Mouse (Mus musculus) heart, embryonic 15.5 days (tissue): Measurements from ENCODE around the gene Cstf1. TPM values are rescaled to one million over a fixed set of nuclear protein-coding genes. Genes with fewer than 3 reads are reported as not detected.

Experiments used
- ATAC-seq: fragments of 200-750 bp; cut with Nextera tagmentation; replicated peaks from 2 replicates; pipeline ENCODE4 v1.8.0; 2017; ENCODE audit warnings: low read depth, moderate TSS enrichment; ENCODE audit not compliant: insufficient number of reproducible peaks, insufficient read depth, low FRiP score
- H3K27ac ChIP-seq: fragments of 300-500 bp; sonication (generic); 2 replicates; pipeline ENCODE4 v1.5.1; 2015; ENCODE audit warnings: mild to moderate bottlenecking, inconsistent platforms
- H3K27me3 ChIP-seq: fragments of 300-500 bp; sonication (generic); 2 replicates; pipeline ENCODE4 v1.6.1; 2015; ENCODE audit warnings: inconsistent platforms
- H3K36me3 ChIP-seq: fragments of 300-500 bp; sonication (generic); 2 replicates; pipeline ENCODE4 v1.6.1; 2015; ENCODE audit warnings: mild to moderate bottlenecking, inconsistent platforms
- H3K4me1 ChIP-seq: fragments of 300-500 bp; sonication (generic); replicated peaks from 2 replicates; pipeline ENCODE4 v1.6.1; 2015; ENCODE audit warnings: inconsistent platforms
- H3K4me2 ChIP-seq: fragments of 300-500 bp; sonication (generic); 2 replicates; pipeline ENCODE4 v1.6.1; 2015; ENCODE audit warnings: inconsistent platforms, mild to moderate bottlenecking, moderate library complexity
- H3K4me3 ChIP-seq: fragments of 300-500 bp; sonication (generic); 2 replicates; pipeline ENCODE4 v1.5.1; 2015; ENCODE audit warnings: mild to moderate bottlenecking, inconsistent platforms
- H3K9ac ChIP-seq: fragments of 300-500 bp; sonication (generic); 2 replicates; pipeline ENCODE4 v1.6.1; 2015; ENCODE audit warnings: mild to moderate bottlenecking, inconsistent platforms
- H3K9me3 ChIP-seq: fragments of 300-500 bp; sonication (generic); replicated peaks from 2 replicates; pipeline ENCODE4 v1.6.1; 2016; ENCODE audit warnings: inconsistent platforms
- WGBS: fragments of 180-500 bp; shearing (Covaris S2); methylation state at CpG from one replicate; pipeline ENCODE4 v1.1.7; 2015; ENCODE audit warnings: mixed read lengths; 5-methylcytosine and 5-hydroxymethylcytosine counted together
- polyA plus RNA-seq: library from polyadenylated mRNA; unstranded; fragments of >200 nt; fragmentation: Nextera tagmentation; extraction: Ambion mirVana; gene quantifications from 2 replicates; pipeline ENCODE4 v1.2.1, GENCODE M21; 2015

The Cstf1 gene
- polyA plus RNA-seq, 1 experiment from 2014 or later: 24.2 TPM

- Histone ChIP-seq H3K36me3 (no peaks in the 10 kb centered on the region), H3K4me3 (no peak overlapping the region), H3K27me3 (no peaks in the 10 kb centered on the region), H3K4me2 (no peak overlapping the region), H3K9ac (no peak overlapping the region), H3K4me1 (peaks cover 15% of the 10 kb centered on the region), H3K9me3 (no peaks in the 10 kb centered on the region), H3K27ac (no peak overlapping the region)
- 55% methylated on average over 12 of the region's 12 CpGs for WGBS
- no peak for ATAC-seq
Measured at GRCm38 (mm10) chr2:172416218-172416617, 45.7 kb downstream of the Cstf1 start.

GRCm38 (mm10) chr2:172416876-172417275, 46.4 kb downstream of the Cstf1 start:
- Histone ChIP-seq H3K36me3 (no peaks in the 10 kb centered on the region), H3K4me1 (peaks cover 15% of the 10 kb centered on the region), H3K27me3 (no peaks in the 10 kb centered on the region), H3K4me3 (no peak overlapping the region), H3K9ac (no peak overlapping the region), H3K4me2 (no peak overlapping the region), H3K9me3 (no peaks in the 10 kb centered on the region), H3K27ac (no peak overlapping the region)
- no peak for ATAC-seq
- 84% methylated on average over 5 of the region's 5 CpGs for WGBS

DNA sequence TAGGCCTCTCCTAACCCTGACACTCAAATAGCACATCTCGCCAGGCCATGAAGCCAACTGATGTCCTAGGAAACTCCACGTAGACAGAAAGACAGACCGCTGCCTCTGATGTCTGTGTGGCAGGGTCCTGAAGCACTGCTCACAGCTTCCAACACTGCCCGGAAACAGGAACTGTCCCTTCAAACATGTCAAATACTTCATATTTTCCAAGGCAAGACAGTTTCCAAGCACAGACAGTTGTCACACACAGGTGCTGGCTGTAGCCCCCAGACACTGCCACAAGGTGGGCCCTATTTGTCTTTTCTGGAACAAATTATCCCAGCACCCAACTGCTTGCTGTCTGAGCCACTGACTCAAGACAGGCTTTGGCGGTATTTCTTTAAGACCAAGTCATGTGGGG, 47.7 kb downstream of the Cstf1 start:
- H3K27me3 ChIP-seq: no peaks in the 10 kb centered on the region
- 84% methylated on average over 5 of the region's 5 CpGs for WGBS
- no peak for ATAC-seq
- no peaks in the 10 kb centered on the region for H3K9me3 ChIP-seq
- H3K36me3 ChIP-seq: no peaks in the 10 kb centered on the region
- peaks cover 6% of the 10 kb centered on the region for H3K4me1 ChIP-seq
- no peak overlapping the region for H3K9ac ChIP-seq
- no peak overlapping the region for H3K4me2 ChIP-seq
- H3K27ac ChIP-seq: no peak overlapping the region
- no peak overlapping the region for H3K4me3 ChIP-seq

- peak; percentile 95 for ATAC-seq
Measured at GRCm38 (mm10) chr2:172430609-172431008, 60.1 kb downstream of the Cstf1 start.

More at GRCm38 (mm10) chr2:172430609-172431008, 60.1 kb downstream of the Cstf1 start:
- H3K36me3 ChIP-seq: no peaks in the 10 kb centered on the region
- H3K27me3 ChIP-seq: no peaks in the 10 kb centered on the region
- H3K9me3 ChIP-seq: no peaks in the 10 kb centered on the region
- WGBS: 21% methylated on average over 1 of the region's 1 CpGs
- H3K4me3 ChIP-seq: no peak overlapping the region
- no peak overlapping the region for H3K9ac ChIP-seq
- H3K4me2 ChIP-seq: no peak overlapping the region
- H3K4me1 ChIP-seq: peaks cover 18% of the 10 kb centered on the region
- peak overlapping the region; percentile 74 for H3K27ac ChIP-seq

Other genes with a start within 250 kb of the Cstf1 start
- gene Mc3r, start 122.2 kb upstream of the Cstf1 start, polyA plus RNA-seq: not detected in 2 replicates
- 15.8 and 18.1 TPM in 2 replicates for gene Fam210b, start 25.1 kb upstream of the Cstf1 start, polyA plus RNA-seq
- 76.8 and 82.2 TPM in 2 replicates for gene Aurka, start 146 bp upstream of the Cstf1 start, polyA plus RNA-seq
- 0.26 and 0.91 TPM in 2 replicates for gene Cass4, start 23.1 kb downstream of the Cstf1 start, polyA plus RNA-seq
- gene Rtf2, start 69.9 kb downstream of the Cstf1 start, polyA plus RNA-seq: 44.5 and 52.2 TPM in 2 replicates
- gene Gcnt7, start 87.9 kb downstream of the Cstf1 start, polyA plus RNA-seq: 0.71 and 0.79 TPM in 2 replicates
- 0.22 TPM in 1 of 2 replicates, not detected in the other for gene Fam209, start 101.8 kb downstream of the Cstf1 start, polyA plus RNA-seq
- 0.13 and 0.57 TPM in 2 replicates for gene Tfap2c, start 178.9 kb downstream of the Cstf1 start, polyA plus RNA-seq